Mouse (Mus musculus) erythroblast, embryonic 14.5 days (primary cell): ENCODE data around the gene Rab30.

Experiments used
- GATA1 ChIP-seq: IDR thresholded peaks from 2 replicates; pipeline ENCODE4 v1.6.1; 2012; ENCODE audit warnings: low read length, inconsistent platforms, mixed read lengths
- TAL1 ChIP-seq: IDR thresholded peaks from 3 replicates; pipeline ENCODE4 v1.6.1; 2012; ENCODE audit warnings: low read length, inconsistent platforms, mixed read lengths

DNA sequence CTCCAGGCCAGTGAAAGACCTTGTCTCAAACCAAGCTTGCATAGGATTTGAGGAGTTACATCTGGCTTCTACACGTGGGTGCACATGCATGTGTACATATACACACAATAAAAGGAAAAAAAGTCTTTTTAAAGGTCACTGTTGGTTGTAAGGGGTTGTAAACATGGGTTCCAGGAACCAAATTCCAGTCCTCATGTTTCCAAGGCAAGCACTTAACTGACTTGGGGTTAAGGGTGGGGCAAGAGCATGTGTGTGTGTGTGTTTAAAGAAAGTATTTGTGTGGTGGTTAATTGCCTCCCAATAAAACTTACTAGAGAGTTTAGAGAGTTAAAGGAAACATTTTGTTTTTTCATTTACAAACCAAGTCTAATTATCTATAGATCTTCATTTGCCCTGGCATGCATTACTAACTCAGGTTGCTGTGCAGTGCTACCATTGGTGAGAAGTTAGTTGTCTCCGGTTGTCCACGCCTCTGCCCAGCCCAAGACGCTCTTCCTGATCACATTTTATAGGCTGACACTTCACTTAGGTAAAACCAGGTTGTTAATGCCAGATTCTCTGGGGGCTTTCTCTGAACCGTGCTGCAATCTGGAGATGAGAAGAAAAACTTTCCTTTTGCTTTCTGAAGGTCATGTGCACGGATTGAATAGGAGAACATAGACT is 143.7 kb downstream of the Rab30 start:
- TF ChIP-seq GATA1 = no peak
- TF ChIP-seq TAL1 = no peak
